Mouse (Mus musculus) fat pad, adult 2 months (tissue): Measurements from ENCODE around the gene Mpv17.

ENCODE experiments used
- DNase-seq: peaks from one replicate; pipeline ENCODE4 v3.0.0-alpha.2; 2011; ENCODE audit warnings: low read depth, low spot score; ENCODE audit errors: extremely low read depth

The Mpv17 gene

DNA sequence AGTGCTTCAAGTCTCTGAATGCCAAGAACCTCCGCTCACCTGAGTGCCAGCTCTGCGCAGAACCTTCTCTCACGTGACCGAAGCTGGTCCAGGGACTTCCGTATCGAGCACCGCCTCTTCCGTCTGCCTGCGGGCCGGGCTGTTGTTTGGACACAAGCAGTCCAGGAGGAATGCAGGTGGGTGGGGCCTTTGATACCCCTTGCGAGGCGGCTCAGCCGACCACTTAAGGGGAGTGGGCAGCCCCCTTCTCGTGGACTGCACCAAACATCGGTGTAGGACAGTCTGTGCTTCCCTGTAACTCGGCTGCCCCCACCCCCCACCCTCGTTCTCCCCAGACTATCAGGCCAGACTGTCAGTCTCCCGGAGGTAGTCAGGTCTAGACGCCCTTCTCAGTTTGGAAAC is at the start of gene Mpv17:
Gene Mpv17 (minus strand): TSS at position 100 of the 402 bp plus-strand sequence.
- DNase-seq, result peak; percentile 64

DNA sequence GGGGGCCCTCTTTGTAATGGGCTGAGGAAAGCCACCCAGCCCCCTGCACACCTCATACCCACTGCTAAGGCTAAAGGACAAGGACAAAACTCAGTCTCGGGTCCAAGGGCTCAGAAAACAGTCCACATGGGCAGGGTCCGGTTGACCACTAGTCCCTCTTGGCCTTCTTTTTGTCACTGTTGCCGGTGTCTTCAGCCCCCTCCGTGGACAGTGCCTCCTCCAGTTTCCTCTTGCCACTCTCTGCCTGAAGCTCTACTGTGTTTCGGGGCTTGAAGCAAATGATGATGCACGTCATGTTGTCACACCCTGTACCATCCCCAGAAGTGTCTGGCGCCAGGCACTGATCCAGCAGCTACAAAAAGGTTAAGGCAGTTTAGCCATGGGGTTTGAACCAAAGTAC is 48.9 kb upstream of the Mpv17 start:
- DNase-seq, result no peak

DNA sequence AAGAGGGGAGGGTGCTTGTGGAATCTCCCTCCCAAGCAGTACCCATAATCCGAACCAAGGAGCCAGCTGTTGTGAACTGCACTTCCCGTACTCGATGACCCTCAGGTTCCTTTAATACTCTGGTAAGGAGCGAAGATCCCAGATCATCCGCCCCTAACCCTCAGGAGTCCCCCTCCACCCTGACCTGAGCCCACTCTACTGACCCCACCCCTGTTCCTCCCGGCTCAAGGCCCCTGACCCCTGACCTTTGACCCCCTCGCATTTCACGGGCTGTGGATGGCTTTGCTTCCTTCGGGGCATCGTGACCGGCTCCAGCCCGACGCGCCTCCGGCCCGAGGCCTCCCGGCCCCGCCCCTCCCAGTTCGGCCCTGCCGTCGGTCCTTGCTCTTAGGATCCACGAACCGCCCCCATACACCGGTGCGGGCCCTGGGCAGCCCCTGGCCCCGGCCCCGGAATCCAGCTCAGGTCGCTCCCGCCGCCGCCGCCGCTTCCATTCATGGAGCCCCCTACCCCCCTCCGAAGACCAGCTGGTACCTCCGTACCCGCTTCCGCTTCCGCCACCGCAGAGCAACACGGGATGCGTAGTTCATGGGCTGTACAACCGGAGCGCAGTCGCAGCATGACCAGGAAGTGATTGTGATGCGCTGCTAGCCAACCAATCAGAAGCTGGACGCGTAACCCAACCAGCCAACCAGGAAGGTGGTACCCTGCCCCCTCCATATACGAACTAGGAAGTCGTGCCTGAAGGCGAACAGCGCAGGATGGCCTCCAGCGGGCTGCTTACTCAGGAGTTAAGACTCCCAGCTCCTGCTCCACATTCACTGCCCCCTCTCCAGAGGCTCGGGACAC is 47.9 kb upstream of the Mpv17 start, which contains the start of gene Zfp513:
Gene Zfp513 (minus strand): TSS at position 562 of the 849 bp plus-strand sequence.
- peak; percentile 91 for DNase-seq

DNA sequence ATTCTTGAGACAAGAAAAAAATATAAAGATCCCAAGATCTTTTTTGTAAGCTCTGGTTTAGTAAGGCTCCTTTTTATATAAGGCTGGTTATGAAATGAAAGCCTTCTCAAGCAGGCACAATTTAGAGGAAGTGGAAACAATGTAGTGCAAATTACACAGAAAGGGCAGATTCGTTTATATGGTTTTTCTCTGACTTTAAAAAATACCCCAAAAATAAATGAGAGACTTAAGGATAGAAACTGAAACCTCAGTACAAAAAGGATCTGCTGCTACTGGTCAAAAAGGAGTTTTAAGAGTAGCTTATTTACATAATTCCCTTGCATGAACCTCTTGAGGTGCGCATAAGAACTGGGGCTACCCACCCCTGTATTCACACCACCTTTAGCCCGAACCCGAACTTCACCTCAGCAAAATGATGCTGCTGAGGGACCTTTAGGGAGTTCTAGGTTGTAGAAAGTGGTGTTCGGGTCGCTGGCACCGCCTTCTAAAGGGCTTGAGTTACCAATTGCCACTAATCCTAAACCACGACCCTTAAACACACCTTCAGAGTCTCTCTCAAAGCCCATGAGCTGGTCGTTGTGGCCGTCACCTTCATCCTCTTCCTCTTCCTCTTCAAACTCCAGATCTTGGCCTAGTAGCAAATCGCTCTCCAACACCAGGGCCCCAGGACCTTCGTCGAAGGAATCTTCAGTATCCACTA is 47.1 kb upstream of the Mpv17 start:
- no peak for DNase-seq

DNA sequence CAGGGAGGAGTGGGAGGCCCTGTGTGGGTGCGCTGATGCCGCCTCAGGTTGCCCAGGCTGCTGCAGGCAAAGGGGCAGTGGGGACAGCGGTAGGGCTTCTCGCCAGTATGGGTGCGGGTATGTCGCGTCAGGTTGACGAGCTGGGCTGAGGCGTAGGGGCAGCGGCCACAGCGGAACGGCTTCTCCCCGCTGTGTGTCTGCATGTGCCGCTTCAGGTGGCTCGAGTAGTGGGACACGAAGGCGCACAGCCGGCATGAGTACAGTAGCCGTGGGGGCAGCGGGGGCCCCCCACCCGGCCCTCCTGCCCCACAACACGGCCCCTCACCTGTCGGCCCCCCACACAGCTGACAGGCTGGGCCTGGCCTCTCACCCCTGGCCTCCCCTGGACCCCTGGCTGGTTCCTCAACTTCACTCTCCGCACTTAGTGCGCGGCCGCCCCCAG is 46.3 kb upstream of the Mpv17 start:
- no peak for DNase-seq

DNA sequence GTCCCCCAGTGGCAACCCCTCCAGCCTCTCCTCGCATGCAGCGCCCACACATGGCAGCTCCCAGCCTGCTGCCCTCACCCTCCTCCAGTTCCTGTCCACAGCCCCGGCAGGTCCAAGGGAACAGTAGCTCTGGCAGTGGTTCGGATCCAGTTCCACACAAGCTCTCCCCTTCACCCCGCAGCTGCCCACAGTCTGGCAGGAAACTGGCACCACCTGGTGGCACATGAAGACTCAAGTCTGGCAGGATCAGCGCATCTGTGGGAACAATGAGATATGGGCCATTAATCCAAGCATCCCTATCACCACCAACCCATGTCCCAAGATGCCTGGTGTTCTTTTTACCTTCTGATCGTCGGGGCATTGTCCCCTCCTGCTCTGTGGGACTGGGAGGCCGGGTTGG is 45.8 kb upstream of the Mpv17 start:
- DNase-seq, result no peak

DNA sequence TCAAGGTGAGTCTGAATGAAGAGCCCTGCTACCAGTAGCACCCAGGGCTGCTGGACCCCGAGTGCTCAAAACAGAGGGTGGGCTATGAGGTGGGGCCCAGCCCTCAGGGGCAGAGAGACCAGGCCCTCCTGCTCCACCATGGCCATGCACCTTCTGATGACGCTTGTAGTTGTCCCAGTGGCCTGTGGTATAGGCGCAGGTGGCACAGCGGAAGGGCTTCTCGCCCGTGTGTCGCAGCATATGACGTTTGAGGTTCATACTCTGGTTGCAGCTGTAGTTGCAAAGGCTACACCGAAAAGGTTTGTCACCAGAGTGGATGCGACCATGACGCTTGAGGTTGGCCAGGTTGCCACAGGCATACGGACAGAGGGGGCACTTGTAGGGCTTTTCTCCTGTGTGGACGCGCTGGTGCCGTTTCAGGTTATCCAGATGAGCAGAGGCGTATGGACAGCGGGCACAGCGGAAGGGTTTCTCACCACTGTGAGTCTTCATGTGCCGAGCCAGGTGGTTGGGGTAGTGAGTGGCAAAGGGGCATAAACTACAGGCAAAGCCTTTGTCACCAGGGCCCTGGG is 45.4 kb upstream of the Mpv17 start:
- DNase-seq, result no peak

DNA sequence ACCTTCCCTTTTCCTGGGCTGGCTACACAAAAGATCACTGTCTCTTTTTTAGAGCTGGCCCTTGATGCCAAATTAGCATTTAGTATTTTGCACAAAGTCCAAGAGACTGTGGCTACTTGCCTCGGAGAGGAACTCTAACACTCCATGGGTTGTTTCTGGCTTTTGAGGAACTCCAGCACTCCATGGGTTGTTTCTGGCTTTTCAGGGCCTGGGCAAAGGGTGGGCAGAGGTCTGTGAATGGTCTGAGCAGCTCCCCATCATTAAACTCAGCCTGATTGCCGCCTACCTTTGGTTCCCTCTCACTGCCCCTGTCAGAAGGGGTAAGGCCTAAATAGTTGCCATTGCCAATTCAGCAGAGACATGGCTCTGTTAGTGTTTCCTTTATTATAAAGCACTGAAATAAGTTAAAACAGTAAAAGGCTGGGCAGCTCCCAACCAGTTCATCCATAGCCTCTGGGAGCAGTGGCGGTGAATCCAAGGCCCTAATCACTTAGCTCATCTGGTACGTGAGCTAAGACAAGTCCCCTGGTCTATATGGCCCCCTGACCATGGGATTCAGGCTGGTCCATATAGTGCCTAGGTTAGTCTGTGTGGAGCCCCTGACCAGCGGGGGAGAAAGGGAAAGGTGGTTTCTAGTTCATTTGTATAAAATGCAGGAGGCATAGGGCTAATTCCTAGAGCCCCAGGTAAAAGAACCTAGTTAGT is 44.7 kb upstream of the Mpv17 start:
- DNase-seq, result no peak

DNA sequence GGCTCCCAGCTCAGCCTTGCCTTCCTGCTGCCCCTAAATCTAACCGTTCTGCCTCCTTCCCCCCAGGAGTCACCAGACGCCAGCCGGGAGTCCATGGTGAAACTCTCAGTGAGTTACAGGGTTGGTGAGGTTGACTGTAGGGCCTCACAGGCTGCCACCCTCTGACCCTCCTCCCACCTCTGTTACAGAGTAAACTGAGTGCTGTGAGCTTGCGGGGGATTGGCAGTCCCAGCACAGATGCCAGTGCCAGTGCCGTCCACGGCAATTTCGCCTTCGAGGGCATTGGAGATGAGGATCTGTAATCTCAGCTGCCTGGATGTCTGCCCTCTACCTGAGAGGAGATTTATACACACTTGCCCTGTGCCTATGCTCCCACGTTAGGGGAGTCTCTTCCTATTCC is 44.1 kb upstream of the Mpv17 start:
- no peak for DNase-seq

DNA sequence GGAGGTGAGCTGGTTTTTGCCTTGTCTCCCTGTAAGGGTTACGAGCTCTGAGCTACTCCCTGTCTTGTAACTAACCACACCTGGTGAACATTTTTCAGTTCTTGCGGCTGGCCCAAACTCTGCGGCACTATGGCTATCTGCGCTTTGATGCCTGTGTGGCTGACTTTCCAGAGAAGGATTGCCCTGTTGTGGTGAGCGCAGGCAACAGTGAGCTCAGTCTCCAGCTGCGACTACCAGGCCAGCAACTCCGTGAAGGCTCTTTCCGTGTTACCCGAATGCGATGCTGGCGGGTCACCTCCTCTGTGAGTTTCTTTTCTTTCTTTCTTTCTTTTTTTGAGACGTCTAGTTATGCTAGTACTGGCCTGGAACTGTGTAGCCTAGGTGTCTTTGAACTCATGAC is 43.0 kb upstream of the Mpv17 start:
- DNase-seq, result no peak

DNA sequence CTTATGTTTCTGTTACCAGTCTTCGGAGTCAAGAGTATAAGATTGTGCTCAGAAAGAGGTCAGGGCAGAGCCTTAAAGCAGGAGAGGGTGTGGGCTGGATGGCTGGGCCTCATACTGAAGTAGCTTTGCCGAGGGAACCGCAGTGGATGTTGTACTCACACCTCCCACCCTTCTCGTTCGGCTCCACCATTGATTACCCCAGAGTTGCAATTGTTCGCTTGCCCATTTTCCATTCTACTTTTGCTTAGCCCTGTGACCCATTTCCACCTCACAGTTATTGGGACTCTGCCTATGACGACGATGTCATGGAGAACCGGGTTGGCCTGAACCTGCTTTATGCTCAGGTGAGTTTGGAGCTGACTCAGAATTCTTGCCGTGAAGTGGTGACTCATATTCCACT is 42.2 kb upstream of the Mpv17 start:
- no peak for DNase-seq

DNA sequence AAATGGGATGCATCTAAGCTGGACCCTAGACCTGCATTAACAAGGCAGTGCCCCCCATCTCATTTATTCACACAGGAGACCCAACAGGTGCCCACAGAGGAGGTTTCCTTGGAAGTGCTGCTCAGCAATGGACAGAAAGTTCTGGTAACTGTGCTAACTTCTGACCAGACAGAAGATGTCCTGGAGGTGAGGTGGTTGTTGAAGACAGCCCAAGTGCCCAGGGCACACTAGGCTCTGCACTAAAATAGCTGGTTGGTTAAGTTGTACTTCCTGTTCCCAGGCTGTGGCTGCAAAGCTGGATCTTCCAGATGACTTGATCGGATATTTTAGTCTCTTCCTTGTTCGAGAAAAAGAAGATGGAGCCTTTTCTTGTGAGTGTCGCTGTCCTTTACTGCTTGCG is 41.6 kb upstream of the Mpv17 start:
- DNase-seq, result no peak

DNA sequence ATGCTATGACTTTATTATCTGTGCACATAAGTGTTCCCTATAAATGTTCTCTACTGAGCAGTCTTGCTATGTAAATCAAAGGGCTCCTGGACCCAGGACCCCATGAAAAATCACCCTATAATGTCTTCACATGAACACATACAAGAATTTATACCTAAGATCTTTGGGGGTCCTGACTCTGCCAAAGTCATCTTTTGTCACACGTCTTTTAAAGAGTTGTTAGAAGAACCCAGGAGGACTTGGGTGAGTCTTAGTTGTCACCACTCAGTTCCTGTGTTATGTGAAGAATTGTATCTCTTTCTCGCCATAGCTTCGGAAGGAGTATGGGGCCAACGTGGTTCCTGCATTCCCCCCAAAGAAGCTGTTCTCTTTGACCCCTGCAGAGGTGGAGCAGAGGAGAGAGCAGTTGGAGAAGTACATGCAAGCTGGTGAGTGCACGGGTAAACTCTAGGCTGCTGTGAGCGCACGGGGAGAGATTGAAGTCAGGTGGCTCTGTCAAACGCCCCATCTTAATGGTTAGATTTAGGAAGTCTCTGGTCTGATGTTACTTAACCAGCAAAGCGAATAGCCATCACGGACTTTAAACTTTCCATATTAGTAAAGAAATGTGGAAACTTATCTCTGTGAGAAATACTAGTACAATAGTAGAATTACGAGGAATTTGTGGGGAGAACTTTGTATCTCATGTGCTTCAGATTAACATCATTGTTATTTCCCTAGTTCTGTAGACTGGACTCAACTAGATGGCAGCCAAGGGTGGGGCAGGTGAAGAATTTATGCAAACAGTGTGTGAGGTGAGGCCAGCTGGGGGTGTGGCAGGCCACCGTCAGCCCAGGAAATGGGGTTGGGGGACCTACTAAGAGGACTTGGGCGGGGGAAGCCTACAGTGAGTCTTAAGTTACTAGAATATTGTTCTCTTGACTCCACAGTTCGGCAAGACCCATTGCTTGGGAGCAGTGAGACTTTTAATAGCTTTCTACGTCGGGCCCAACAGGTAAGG is 40.7 kb upstream of the Mpv17 start:
- DNase-seq, result no peak

DNA sequence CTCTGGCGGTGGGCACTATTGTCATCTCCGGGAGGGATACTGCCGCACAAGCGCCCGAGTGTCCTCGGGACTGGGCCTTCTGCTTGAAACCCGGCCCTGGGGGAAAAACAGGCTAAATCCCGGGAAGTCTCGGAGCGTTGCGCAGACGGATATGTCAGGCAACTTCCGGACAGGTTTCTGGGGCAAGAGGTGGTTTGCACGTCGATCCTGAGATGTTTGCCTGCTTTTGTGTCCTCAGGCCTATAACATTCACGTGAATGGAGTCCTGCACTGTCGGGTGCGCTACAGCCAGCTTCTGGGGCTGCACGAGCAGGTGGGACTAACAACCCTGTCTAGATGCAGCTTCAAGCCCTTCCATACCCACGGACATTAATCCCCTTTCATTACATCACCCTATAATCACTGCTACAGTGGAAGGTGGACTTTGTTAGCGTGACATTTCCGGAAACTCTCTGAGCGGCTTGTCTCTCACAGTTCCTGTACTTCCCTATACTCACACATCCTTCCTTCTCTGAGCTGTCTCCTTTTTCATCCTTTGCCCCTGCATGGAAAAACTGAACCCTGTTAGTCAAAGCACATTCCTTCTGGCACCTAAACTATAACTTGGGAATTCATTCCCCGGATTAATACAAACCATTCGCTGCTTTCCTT is 39.7 kb upstream of the Mpv17 start:
- no peak for DNase-seq

DNA sequence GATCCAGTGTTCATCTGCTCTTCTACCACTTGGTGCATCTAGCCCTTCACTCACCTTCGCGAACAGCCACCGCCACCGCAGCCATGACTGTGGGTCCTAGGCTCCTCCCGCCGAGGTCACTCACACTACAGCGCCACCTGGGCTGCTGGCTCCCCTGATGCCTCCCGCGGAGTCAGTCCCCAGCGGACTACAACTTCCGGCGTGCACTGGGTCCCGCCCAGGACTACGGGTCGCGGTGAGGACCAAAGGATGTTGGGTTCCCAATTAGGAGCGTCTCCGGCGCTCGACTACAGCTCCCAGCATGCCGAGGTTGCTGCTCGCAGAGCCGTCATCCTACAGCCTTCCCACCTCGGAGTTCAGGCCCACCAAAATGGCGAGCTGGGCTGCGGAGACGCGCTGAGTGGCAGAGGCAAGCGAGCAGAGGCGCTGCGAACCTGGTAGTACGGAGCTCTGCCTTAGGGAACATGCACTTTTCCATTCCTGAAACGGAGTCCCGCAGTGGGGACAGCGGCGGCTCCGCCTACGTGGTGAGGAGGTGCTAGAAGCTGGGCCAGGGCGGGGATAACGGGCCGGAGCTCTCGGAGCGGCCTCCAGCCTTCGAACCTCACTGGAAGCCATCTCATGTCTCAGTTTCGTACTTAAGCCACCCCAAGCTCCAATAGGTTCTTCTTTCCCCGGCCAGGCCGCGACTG is 39.0 kb upstream of the Mpv17 start, which contains the start of the genes Snx17 and Eif2b4:
Gene Snx17 (plus strand): TSS at position 289 of the 692 bp plus-strand sequence.
Gene Eif2b4 (minus strand): TSS at position 492 of the 692 bp plus-strand sequence.
- peak; percentile 78 for DNase-seq

DNA sequence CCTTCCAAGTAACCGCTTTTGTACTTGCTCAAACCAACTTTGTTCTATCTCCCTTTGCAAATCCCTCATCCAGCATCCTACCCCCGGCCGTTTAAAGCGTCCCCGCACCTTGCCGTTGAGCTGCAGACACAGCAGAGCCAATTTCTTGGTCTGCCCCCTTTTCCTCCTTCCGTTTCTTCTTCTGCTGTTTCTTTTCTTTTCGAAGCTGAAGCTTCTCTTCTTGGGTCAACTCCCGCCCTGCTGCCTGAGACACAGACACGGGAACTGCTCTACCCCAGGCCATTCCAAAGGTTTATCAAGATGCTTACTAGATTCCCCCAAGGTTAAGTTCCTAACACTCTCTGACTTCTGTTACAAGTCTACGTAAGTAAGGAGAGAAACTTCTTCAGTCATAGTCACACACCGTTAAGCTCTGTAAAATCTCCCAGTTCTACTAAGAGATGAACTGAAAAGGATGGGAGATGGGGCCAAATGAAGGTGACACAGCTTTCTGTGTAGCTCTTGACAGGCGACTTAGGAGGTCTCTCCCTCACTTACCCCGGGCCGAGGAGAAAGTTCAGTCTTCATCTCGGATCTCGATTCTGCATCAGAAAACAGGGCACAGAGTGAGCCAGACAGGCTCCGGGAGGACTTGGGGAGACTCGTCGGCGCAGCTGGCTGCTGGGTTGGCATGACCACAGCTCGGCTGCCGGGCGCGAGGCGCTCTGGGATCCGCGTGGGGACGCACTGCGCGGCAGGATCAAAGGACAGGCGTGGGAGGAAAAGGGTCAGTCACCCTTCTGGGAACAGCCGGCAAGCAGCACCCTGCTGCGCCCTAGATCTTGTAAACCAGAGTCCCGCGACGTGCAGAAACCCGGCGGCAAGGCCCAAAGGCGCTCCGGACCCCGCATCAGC is 38.2 kb upstream of the Mpv17 start:
- DNase-seq, result no peak

DNA sequence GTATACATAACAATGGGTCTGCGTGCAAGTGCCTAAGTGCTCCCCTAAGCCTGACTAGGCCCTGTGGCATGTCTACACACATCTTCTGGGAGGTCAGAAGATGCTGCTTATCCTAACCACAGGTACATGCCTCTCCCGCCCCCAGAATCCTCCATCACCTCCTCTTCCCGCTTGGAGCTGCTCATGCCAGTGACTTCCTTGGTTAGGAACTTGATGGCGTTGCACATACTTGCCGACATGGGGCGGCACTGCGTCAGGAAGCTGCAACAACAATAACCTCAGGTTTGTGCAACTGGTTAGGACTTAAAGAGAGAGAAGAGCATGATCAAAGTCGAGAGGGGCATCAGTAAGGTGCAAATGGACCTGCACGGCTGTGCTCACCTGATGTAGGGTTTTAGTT is 36.1 kb upstream of the Mpv17 start:
- no peak for DNase-seq
